Mouse (Mus musculus) adrenal gland, adult 2 months (tissue): Measurements from ENCODE around the gene Hoxb7. TPM values are rescaled to one million over a fixed set of nuclear protein-coding genes. Genes with fewer than 3 reads are reported as not detected.

Experiments
- DNase-seq: peaks from one replicate; pipeline ENCODE4 v3.0.0; 2021
- long read RNA-seq: library from polyadenylated mRNA; stranded (forward); transcript quantifications from one replicate; pipeline ENCODE4 v2.0.0, GENCODE M21; 2021
- polyA plus RNA-seq: library from polyadenylated mRNA; depleted of rRNA; stranded (reverse); fragments of >200 nt; gene quantifications from 2 replicates; pipeline ENCODE4 v1.2.3, GENCODE M21; 2012; rRNA removed
- total RNA-seq, 2 experiments: library from RNA; stranded (reverse); gene quantifications; 2 replicates each; pipeline ENCODE4 v1.2.3; 2021

Hoxb7 gene
- total RNA-seq (10 to 100 TPM; 46.4 to 46.7 TPM), polyA plus RNA-seq (48.8 and 55.9 TPM in 2 replicates)
- long read RNA-seq, transcript Hoxb7-201 (2 exons, 1,291 nt) = major isoform, 47 of 48 reads
- long read RNA-seq, partial matches to known transcripts = 0 of 48 reads
- long read RNA-seq, other reads (novel, unspliced or antisense) = 1 of 48 reads

GRCm38 (mm10) chr11:96285771-96286738 lies at the start of gene Hoxb7:
Gene Hoxb7, plus strand, starts transcription at chr11:96286623.
- peak; percentile 93 for DNase-seq

GRCm38 (mm10) chr11:96240211-96240610 lies 46.2 kb upstream of the Hoxb7 start:
- peak; percentile 62 for DNase-seq

- DNase-seq = peak; percentile 85
Measured at GRCm38 (mm10) chr11:96250901-96251300, 35.5 kb upstream of the Hoxb7 start.

GRCm38 (mm10) chr11:96251480-96252031 lies 34.9 kb upstream of the Hoxb7 start:
- DNase-seq = peak; percentile 72

DNA sequence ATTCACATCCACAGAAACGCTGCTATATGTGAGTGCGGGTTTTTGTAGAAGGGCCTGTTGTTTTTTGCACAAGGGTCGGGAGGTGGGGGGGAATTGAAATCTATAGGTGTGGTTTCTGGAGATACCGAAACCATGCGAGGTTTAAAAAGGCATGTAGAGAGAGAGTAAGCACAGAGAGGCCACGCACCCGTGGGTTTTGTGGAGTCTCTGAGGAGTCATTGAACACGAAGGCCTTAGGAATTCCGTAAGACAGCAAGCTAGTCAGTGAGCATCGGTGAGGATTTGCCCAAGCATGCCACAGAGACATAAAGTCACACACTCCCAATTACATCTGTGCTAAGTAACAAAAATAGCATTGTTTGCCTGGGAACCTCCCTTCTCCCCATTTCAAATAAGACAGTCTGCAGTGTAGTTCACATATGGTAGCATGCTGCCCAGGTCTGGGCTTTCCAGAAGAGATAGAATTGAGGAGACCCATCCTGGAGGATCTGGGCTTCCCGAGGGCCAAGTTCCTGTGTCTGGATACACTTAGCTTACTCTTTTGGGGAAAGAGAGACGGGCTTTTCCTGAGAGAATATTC lies 33.8 kb upstream of the Hoxb7 start:
- DNase-seq = peak; percentile 58

DNA sequence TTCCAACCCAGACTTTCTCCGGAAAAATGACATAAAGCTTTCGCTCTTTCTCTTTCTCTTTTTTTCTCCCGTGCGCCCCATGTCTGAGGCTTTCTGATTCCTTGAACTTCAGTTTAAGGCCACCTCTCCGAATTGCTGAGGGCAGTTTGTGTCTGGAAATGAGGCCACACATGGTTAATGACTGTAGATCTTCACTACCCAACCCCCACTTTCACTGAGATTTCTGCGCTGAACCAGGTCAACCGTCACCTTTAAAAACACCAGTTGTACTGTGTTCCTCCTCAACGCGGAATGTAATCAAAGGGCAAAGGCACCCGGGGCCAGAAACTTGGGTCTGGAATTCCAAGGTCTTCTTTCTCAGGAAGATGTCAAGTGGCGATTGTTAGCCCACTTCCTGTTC lies 32.2 kb upstream of the Hoxb7 start:
- DNase-seq = peak; percentile 70

DNA sequence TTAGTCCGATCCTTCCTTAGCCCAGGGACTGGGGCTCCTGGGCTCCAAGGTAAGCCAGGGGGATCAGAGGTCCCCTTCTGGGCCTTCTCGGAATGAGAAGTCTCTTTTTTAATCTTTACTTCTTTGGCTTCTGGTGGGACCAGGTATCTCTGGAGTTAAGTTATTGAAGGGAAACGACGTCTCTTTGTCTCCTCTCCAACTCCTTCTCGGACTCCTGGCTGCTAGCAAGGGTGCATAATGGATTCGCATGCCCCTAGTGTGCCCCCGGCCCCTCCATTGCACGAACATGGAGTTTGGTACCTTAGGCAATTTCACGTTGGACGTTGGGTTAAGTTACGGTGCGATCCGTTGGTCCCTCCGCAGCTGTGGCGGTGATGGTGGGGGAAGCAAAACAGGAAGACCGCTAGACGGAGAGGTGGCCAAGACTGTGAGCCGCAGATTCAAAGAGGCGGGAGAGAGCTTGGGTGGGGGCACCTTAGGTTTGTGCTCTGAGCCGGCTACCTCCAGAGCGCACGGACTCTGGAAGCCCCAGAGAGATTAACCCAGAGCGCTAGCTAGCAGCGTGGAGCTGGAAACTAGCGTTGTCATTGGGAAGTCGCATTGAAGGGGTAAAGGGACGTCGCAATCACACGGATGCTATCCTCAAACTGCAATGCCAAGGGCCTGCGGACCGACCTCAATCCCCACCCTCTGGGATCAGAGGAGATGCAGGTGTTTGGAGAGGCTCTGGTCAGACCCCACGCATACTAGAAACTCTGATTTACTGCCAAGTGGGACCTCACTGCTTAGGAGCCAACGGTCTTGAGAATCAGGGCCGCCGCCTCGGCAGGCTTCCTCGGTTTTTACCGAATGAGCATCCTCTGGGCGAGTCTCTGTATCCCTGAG lies 31.1 kb upstream of the Hoxb7 start:
- DNase-seq = peak; percentile 67

DNA sequence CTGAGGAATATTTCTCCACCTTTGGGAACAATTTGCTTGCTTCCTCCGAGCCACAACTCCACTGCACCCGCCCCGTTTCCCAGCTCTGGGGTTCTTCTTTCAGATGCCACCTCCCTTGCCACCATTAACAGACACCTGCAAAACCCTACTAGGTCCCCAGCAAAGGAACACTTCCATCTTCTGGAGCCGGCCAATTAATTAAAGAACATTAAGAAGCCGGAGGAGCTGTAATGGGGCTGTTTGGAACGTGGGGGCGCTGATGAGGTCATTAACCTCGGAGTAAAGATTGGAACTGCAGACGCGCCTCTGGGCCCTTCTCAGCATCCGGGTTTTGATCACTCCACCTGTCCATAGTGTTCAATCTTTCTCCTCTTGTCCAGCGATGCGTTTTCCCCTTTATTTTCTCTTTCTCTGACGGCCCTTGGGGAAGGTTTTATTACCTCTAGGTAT lies 30.4 kb upstream of the Hoxb7 start:
- DNase-seq = peak; percentile 63

DNA sequence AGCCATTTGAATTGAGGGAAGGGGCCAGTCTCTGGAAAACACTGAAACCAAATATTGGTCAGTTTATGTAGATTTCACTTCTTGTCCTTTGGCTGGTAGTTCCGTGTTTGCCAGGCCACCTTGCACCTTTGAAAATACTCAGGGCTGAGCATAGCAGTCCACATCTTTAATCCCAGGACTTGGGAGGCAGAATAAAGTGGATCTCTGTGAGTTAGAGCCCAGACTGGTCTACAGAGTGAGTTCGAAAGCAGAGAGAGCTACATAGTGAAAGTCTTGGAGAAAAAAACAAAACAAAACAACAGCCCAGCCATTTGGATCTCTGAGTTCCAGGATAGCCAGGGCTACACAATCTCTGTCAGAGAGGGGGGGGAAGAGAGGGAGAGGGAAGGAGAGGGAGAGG lies 29.3 kb upstream of the Hoxb7 start:
- peak; percentile 31 for DNase-seq

GRCm38 (mm10) chr11:96259038-96259437 lies 27.4 kb upstream of the Hoxb7 start:
- peak; percentile 46 for DNase-seq

DNA sequence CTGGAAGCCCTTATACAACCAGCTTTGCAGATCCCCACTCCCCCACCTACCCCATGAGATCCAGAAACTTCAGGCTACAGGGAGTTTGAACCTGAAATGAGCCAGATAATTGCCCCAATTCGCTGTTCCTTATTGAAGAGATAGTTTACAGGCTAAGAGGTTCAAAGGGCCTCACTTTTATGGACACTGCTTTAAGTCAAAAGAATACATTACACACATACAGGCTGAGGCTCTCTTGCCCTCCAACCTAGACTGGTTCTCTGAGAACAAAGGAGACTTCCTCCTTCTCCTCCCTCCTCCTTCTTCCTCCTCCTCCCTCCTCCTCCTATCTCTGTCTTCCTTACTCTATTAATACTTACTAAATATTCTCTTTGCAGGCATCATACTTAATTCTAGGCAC lies 26.9 kb upstream of the Hoxb7 start:
- DNase-seq = peak; percentile 18

GRCm38 (mm10) chr11:96260310-96260970 lies 26.0 kb upstream of the Hoxb7 start:
- peak; percentile 93 for DNase-seq

DNA sequence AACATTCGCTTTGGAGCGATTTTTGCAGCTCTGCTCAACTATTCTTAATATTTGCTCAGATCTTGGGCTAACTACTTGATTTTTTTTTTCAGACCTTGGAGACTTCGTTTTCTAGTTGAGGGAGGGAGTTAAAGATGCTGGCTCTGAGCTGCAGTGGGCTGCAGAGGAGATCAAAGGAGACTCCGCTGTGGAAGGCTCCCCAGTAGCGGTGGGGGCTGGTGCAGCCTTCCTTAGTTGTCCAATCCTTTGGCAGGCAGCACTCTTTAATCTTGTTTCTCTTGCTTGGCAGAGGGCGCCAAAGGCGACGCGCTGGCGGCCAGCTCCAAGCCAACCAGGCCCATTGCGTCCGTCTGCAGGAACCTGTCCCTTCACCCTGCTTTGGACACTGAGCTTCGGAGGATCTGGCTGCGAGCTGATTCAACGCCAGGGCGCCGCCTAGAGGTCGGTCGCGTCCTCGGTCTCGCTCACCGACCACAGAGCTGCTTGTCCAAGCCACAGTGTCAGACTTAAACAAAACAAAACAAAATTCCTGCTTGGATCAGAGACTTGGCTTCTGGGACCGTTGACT lies 25.0 kb upstream of the Hoxb7 start:
- peak; percentile 94 for DNase-seq

DNA sequence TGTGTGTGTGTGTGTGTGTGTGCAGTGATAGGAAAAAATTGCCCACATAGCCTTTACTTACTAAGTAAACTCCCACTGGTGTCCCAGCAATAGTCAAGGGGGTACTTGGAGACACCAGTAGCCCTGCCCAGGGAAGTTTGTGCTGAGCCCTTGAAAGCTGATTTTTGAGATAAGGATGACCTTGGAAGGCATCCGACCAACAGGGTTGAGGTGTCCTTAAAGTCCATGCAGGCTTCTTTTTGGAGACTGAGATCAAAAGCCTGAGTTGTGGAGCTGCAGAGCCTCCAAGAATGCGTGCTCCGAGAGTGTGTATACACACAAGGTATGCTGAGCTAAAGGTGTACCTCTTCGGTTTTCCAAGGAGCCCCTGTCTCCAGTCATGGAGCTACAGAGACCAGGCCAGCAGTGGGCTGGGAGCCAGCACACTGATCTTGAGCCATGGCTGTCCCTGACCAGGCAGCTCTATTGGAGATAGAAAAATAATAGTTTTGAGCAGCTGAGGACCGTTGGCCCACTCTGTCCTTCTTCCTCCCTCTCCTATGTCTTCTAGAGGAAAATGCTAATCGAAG lies 24.1 kb upstream of the Hoxb7 start:
- peak; percentile 82 for DNase-seq

DNA sequence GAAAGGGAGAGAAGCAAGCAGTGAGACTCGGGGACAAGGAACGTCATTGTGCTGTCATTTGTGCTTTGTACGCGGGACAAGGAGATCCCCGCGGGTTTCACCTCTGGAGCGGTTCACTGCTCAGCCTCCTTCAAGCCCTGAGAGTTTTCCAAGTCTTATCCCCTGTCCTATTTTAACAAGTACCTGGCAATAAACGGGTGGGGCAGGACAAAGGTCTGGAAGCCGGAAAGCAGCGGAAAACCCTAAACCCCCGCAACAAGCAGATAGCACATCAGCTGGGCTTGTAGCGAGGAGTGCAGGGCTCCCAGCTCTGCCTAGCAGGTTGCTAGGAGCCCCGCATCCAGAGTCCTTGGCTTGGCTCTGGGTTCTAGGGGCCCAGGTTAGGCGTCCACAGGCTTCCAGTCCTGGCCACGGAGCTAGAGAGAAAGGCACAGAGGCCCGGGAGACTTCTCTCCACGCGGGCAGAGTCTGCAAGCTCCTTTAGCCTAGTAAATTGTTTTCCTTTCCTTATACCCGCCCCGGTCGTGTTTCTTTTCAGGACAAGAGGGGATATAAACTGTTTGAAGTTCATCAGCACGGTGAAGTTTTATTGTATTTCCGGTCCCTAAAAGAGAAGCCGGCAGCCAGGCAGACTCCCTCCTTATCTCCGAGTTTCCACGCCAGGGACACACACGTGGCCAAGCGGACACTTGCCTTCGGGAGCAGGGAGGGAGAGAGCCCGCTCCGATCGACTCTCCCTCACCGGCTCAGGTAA lies 22.6 kb upstream of the Hoxb7 start:
- peak; percentile 63 for DNase-seq

- DNase-seq = peak; percentile 51
Measured at GRCm38 (mm10) chr11:96264390-96265020, 21.9 kb upstream of the Hoxb7 start.

DNA sequence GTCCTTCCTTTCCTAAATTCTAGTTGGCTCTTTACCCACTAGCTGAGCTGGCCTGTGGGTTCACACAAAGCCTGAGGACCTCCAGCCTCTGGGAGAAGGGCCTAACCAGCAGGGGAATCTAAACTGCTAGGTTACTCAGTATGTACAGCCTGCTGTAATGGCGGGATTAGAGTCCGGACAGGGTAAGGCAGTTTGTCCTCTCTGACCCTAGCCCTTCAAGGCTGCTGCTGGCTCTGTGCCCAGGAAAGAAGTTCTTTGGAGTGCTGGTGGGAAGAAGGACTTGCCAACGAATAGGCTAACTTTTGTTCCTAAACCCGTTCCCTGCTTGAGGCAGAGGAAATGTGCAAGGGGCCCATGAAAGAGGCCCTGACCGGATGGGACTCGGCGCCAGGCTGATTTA lies 20.5 kb upstream of the Hoxb7 start:
- DNase-seq = peak; percentile 87

- DNase-seq = no peak
Measured at GRCm38 (mm10) chr11:96267021-96267920, 19.2 kb upstream of the Hoxb7 start.
